Mouse (Mus musculus) heart, embryonic 13.5 days (tissue): ENCODE measurements around the gene Kel. TPM values are rescaled to one million over a fixed set of nuclear protein-coding genes. Genes with fewer than 3 reads are reported as not detected.

ENCODE experiments used
- ATAC-seq: fragments of 200-750 bp; cut with Nextera tagmentation; 2 replicates; pipeline ENCODE4 v1.8.0; 2017; ENCODE audit warnings: moderate TSS enrichment; ENCODE audit not compliant: insufficient number of reproducible peaks, low FRiP score, low TSS enrichment; ENCODE audit errors: extremely low read depth
- H3K27ac ChIP-seq: fragments of 300-500 bp; sonication (generic); replicated peaks from 2 replicates; pipeline ENCODE4 v1.5.1; 2015; ENCODE audit warnings: moderate library complexity, mild to moderate bottlenecking, inconsistent platforms
- H3K27me3 ChIP-seq: fragments of 300-500 bp; sonication (generic); replicated peaks from 2 replicates; pipeline ENCODE4 v1.6.1; 2015; ENCODE audit warnings: mild to moderate bottlenecking, inconsistent platforms
- H3K36me3 ChIP-seq: fragments of 300-500 bp; sonication (generic); 2 replicates; pipeline ENCODE4 v1.6.1; 2015; ENCODE audit warnings: mild to moderate bottlenecking, inconsistent platforms
- H3K4me1 ChIP-seq: fragments of 300-500 bp; sonication (generic); 2 replicates; pipeline ENCODE4 v1.6.1; 2015; ENCODE audit warnings: inconsistent platforms
- H3K4me2 ChIP-seq: fragments of 300-500 bp; sonication (generic); 2 replicates; pipeline ENCODE4 v1.6.1; 2015; ENCODE audit warnings: inconsistent platforms, mild to moderate bottlenecking, moderate library complexity
- H3K4me3 ChIP-seq: fragments of 300-500 bp; sonication (generic); 2 replicates; pipeline ENCODE4 v1.5.1; 2015; ENCODE audit warnings: moderate library complexity, mild to moderate bottlenecking, inconsistent platforms
- H3K9ac ChIP-seq: fragments of 300-500 bp; sonication (generic); 2 replicates; pipeline ENCODE4 v1.6.1; 2015; ENCODE audit warnings: inconsistent platforms, mild to moderate bottlenecking, moderate library complexity
- H3K9me3 ChIP-seq: fragments of 300-500 bp; sonication (generic); 2 replicates; pipeline ENCODE4 v1.6.1; 2016; ENCODE audit warnings: inconsistent platforms
- WGBS: fragments of 180-500 bp; shearing (Covaris S2); methylation state at CpG from one replicate; pipeline ENCODE4 v1.1.7; 2015; ENCODE audit warnings: mixed read lengths; 5-methylcytosine and 5-hydroxymethylcytosine counted together
- polyA plus RNA-seq: library from polyadenylated mRNA; unstranded; fragments of >200 nt; fragmentation: Nextera tagmentation; extraction: Ambion mirVana; gene quantifications from 2 replicates; pipeline ENCODE4 v1.2.1, GENCODE M21; 2015

The Kel gene
- polyA plus RNA-seq, result 11.6 and 13.5 TPM in 2 replicates

GRCm38 (mm10) chr6:41704123-41704522, at the start of gene Kel:
Kel (minus strand) TSS chr6:41704339.
- peak within 1 kb of the TSS; percentile 62 for H3K27ac ChIP-seq
- no peaks in the 10 kb centered on the region for H3K36me3 ChIP-seq
- H3K9ac ChIP-seq, result peak within 1 kb of the TSS; percentile 50
- peak within 1 kb of the TSS; percentile 50 for H3K4me2 ChIP-seq
- 14% methylated on average over 1 of the region's 1 CpGs for WGBS
- peak; percentile 60 for ATAC-seq
- no peaks in the 10 kb centered on the region for H3K27me3 ChIP-seq
- H3K9me3 ChIP-seq, result no peaks in the 10 kb centered on the region
- H3K4me1 ChIP-seq, result no peaks in the 10 kb centered on the region
- H3K4me3 ChIP-seq, result peak within 1 kb of the TSS; percentile 31

GRCm38 (mm10) chr6:41744664-41745392, 40.7 kb upstream of the Kel start:
- Histone ChIP-seq H3K9me3 (no peaks in the 10 kb centered on the region), H3K4me3 (no peak overlapping the region), H3K9ac (no peak overlapping the region), H3K36me3 (no peaks in the 10 kb centered on the region), H3K27ac (no peak overlapping the region), H3K27me3 (no peaks in the 10 kb centered on the region), H3K4me2 (no peak overlapping the region), H3K4me1 (no peaks in the 10 kb centered on the region)
- ATAC-seq, result no peak
- 65% methylated on average over 5 of the region's 5 CpGs for WGBS

GRCm38 (mm10) chr6:41741101-41741500, 37.0 kb upstream of the Kel start:
- Histone ChIP-seq H3K9ac (no peak overlapping the region), H3K27me3 (no peaks in the 10 kb centered on the region), H3K36me3 (no peaks in the 10 kb centered on the region), H3K4me1 (no peaks in the 10 kb centered on the region), H3K27ac (no peak overlapping the region), H3K9me3 (no peaks in the 10 kb centered on the region), H3K4me2 (no peak overlapping the region), H3K4me3 (no peak overlapping the region)
- no peak for ATAC-seq

- no peak overlapping the region for H3K9ac ChIP-seq
- H3K9me3 ChIP-seq, result no peaks in the 10 kb centered on the region
- H3K27ac ChIP-seq, result no peak overlapping the region
- no peaks in the 10 kb centered on the region for H3K4me1 ChIP-seq
- H3K27me3 ChIP-seq, result no peaks in the 10 kb centered on the region
- 75% methylated on average over 5 of the region's 5 CpGs for WGBS
- ATAC-seq, result no peak
- no peak overlapping the region for H3K4me2 ChIP-seq
- H3K4me3 ChIP-seq, result no peak overlapping the region
- no peaks in the 10 kb centered on the region for H3K36me3 ChIP-seq
These were observed 30.8 kb upstream of the Kel start for GRCm38 (mm10) chr6:41734719-41735470.

- no peak for ATAC-seq
- Histone ChIP-seq H3K36me3 (no peaks in the 10 kb centered on the region), H3K9me3 (no peaks in the 10 kb centered on the region), H3K4me1 (no peaks in the 10 kb centered on the region), H3K27me3 (no peaks in the 10 kb centered on the region), H3K9ac (no peak overlapping the region), H3K4me2 (no peak overlapping the region), H3K4me3 (no peak overlapping the region), H3K27ac (no peak overlapping the region)
- 64% methylated on average over 1 of the region's 1 CpGs for WGBS
These were observed 24.0 kb upstream of the Kel start for GRCm38 (mm10) chr6:41727989-41728609.

GRCm38 (mm10) chr6:41721430-41721829, 17.3 kb upstream of the Kel start:
- Histone ChIP-seq H3K9ac (no peak overlapping the region), H3K4me2 (no peak overlapping the region), H3K36me3 (no peaks in the 10 kb centered on the region), H3K4me1 (no peaks in the 10 kb centered on the region), H3K9me3 (no peaks in the 10 kb centered on the region), H3K27me3 (no peaks in the 10 kb centered on the region), H3K27ac (no peak overlapping the region), H3K4me3 (no peak overlapping the region)
- no peak for ATAC-seq
- 58% methylated on average over 2 of the region's 2 CpGs for WGBS

- no peak for ATAC-seq
- Histone ChIP-seq H3K27ac (no peak overlapping the region), H3K9me3 (no peaks in the 10 kb centered on the region), H3K4me2 (no peak overlapping the region), H3K9ac (no peak overlapping the region), H3K4me1 (no peaks in the 10 kb centered on the region), H3K27me3 (no peaks in the 10 kb centered on the region), H3K36me3 (no peaks in the 10 kb centered on the region), H3K4me3 (no peak overlapping the region)
- 64% methylated on average over 1 of the region's 1 CpGs for WGBS
These were observed 6.1 kb upstream of the Kel start for GRCm38 (mm10) chr6:41710281-41710680.

- 69% methylated on average over 7 of the region's 7 CpGs for WGBS
- H3K36me3 ChIP-seq, result no peaks in the 10 kb centered on the region
- no peaks in the 10 kb centered on the region for H3K27me3 ChIP-seq
- H3K9ac ChIP-seq, result no peak overlapping the region
- H3K4me3 ChIP-seq, result no peak overlapping the region
- H3K9me3 ChIP-seq, result no peaks in the 10 kb centered on the region
- H3K27ac ChIP-seq, result peak overlapping the region; percentile 54; the same call in 1 of the 2 replicates
- H3K4me2 ChIP-seq, result peak overlapping the region; percentile 3; the same call in 1 of the 2 replicates
- peak; percentile 83 for ATAC-seq
- no peaks in the 10 kb centered on the region for H3K4me1 ChIP-seq
These were observed 2.1 kb upstream of the Kel start for GRCm38 (mm10) chr6:41706275-41706674.

GRCm38 (mm10) chr6:41702928-41703327, 1.2 kb downstream of the Kel start:
- Histone ChIP-seq H3K4me1 (no peaks in the 10 kb centered on the region), H3K36me3 (no peaks in the 10 kb centered on the region), H3K27me3 (no peaks in the 10 kb centered on the region), H3K9me3 (no peaks in the 10 kb centered on the region), H3K4me2 (peak overlapping the region; percentile 50), H3K27ac (peak overlapping the region; percentile 61; the same call in 1 of the 2 replicates), H3K9ac (no peak overlapping the region; the same call in 1 of the 2 replicates), H3K4me3 (peak overlapping the region; percentile 31)
- peak; percentile 52 for ATAC-seq
- 61% methylated on average over 2 of the region's 2 CpGs for WGBS

- Histone ChIP-seq H3K4me2 (peak overlapping the region; percentile 50), H3K27me3 (no peaks in the 10 kb centered on the region), H3K36me3 (no peaks in the 10 kb centered on the region), H3K9ac (no peak overlapping the region), H3K4me1 (no peaks in the 10 kb centered on the region), H3K9me3 (no peaks in the 10 kb centered on the region), H3K4me3 (peak overlapping the region; percentile 31), H3K27ac (no peak overlapping the region)
- 47% methylated on average over 1 of the region's 1 CpGs for WGBS
- no peak for ATAC-seq
These were observed 2.9 kb downstream of the Kel start for GRCm38 (mm10) chr6:41701245-41701644.

GRCm38 (mm10) chr6:41694407-41694806, 9.7 kb downstream of the Kel start:
- no peaks in the 10 kb centered on the region for H3K27me3 ChIP-seq
- H3K9ac ChIP-seq, result no peak overlapping the region
- H3K4me1 ChIP-seq, result no peaks in the 10 kb centered on the region
- H3K4me2 ChIP-seq, result no peak overlapping the region
- no peaks in the 10 kb centered on the region for H3K9me3 ChIP-seq
- H3K36me3 ChIP-seq, result no peaks in the 10 kb centered on the region
- no peak overlapping the region for H3K4me3 ChIP-seq
- H3K27ac ChIP-seq, result no peak overlapping the region
- no peak for ATAC-seq
- WGBS, result 61% methylated on average over 1 of the region's 1 CpGs
